19 mouse cellular contexts compared by ENCODE assay signal in genomic region chr9:65831164-65831563, GRCm38 (mm10). TPM values are rescaled to one million over a fixed set of nuclear protein-coding genes. Genes with fewer than 3 reads are reported as not detected.
DNase-seq lines count a peak whose midpoint lies in the region; ATAC-seq lines count a peak whose summit lies in the region.
"Had no signal": no experiment of that assay in that cellular context is flagged by ENCODE, and none has a peak within 500 bp of the region (broad histone marks: within the 10 kb centered on the region; RNA-seq: fewer than 3 reads in every experiment).

No protein-coding gene starts in this region.

- no peak for ATAC-seq in CD4-positive, CD25-positive, alpha-beta regulatory T cell, adult 4 months
- no peak for ATAC-seq in hindbrain, embryonic 11.5 days (ENCODE audit: low FRiP score)
- ATAC-seq in hindbrain, embryonic 16.5 days = no peak
- no peak for ATAC-seq in megakaryocyte, adult 5-6 weeks (ENCODE audit: poor library complexity, severe bottlenecking)
- peak; percentile 46 to 55; a peak in 3 of 4 replicates for ATAC-seq in hematopoietic stem cell, adult 5-6 weeks (replicated peaks in 1 of 2; ENCODE audit: insufficient read depth in 1 of 2, low FRiP score in 2 of 2, low TSS enrichment in 1 of 2, low read depth in 1 of 2, poor library complexity in 2 of 2, severe bottlenecking in 2 of 2)
- ATAC-seq: intestine, embryonic 16.5 days had no signal

- H3K36me3 ChIP-seq in hindbrain, embryonic 11.5 days (ENCODE audit: control insufficient read depth, insufficient read depth, low read length) = no peaks in the 10 kb centered on the region
- H3K36me3 ChIP-seq in hindbrain, embryonic 16.5 days (ENCODE audit: control insufficient read depth, insufficient read depth, low read length) = no peaks in the 10 kb centered on the region
- H3K36me3 ChIP-seq in megakaryocyte, embryonic 14.5 days (replicated peaks; ENCODE audit: low read length) = peaks cover 14% of the 10 kb centered on the region
- H3K36me3 ChIP-seq: hindbrain, embryonic 15.5 days; neural tube, embryonic 12.5 days had no signal

- H3K9ac ChIP-seq in hindbrain, embryonic 11.5 days (ENCODE audit: low read depth, low read length) = no peak overlapping the region
- no peak overlapping the region for H3K9ac ChIP-seq in hindbrain, embryonic 16.5 days (ENCODE audit: low read depth, low read length)
- H3K9ac ChIP-seq: hindbrain, embryonic 15.5 days; neural tube, embryonic 12.5 days had no signal

- no peaks in the 10 kb centered on the region for H3K9me3 ChIP-seq in hindbrain, embryonic 11.5 days (ENCODE audit: control insufficient read depth, low read length)
- H3K9me3 ChIP-seq in hindbrain, embryonic 16.5 days (ENCODE audit: control insufficient read depth, low read length) = no peaks in the 10 kb centered on the region
- no peaks in the 10 kb centered on the region for H3K9me3 ChIP-seq in megakaryocyte, embryonic 14.5 days
- H3K9me3 ChIP-seq: hindbrain, embryonic 15.5 days; neural tube, embryonic 12.5 days had no signal

- H3K4me1 ChIP-seq in hindbrain, embryonic 11.5 days (replicated peaks; ENCODE audit: control insufficient read depth, insufficient read depth, low read length) = no peaks in the 10 kb centered on the region
- peaks cover 10% of the 10 kb centered on the region for H3K4me1 ChIP-seq in hindbrain, embryonic 16.5 days (ENCODE audit: control insufficient read depth, insufficient read depth, low read depth, low read length)
- peaks cover 68% of the 10 kb centered on the region for H3K4me1 ChIP-seq in megakaryocyte, embryonic 14.5 days

- intact Hi-C loops in heart, postnatal 36 days (cut with DNase I) = no loop called here

- 0 out of 2 replicates have a peak overlapping the region, but pooled peaks have one; percentile 11 for H3K27ac ChIP-seq in hindbrain, embryonic 11.5 days (ENCODE audit: low read depth, low read length)
- no peak overlapping the region for H3K27ac ChIP-seq in hindbrain, embryonic 16.5 days (ENCODE audit: low read depth, low read length)
- H3K27ac ChIP-seq: hindbrain, embryonic 15.5 days; neural tube, embryonic 12.5 days had no signal

- no peak overlapping the region for H3K4me3 ChIP-seq in hindbrain, embryonic 11.5 days (ENCODE audit: low read depth, low read length)
- H3K4me3 ChIP-seq in hindbrain, embryonic 16.5 days (ENCODE audit: low read length) = no peak overlapping the region
- peak overlapping the region; percentile 67 for H3K4me3 ChIP-seq in megakaryocyte, embryonic 14.5 days (replicated peaks)
- H3K4me3 ChIP-seq: hindbrain, embryonic 15.5 days; neural tube, embryonic 12.5 days had no signal

- no peaks in the 10 kb centered on the region for H3K27me3 ChIP-seq in hindbrain, embryonic 11.5 days (ENCODE audit: control insufficient read depth, insufficient read depth, low read length)
- H3K27me3 ChIP-seq in hindbrain, embryonic 16.5 days (replicated peaks; ENCODE audit: control insufficient read depth, insufficient read depth, low read length) = no peaks in the 10 kb centered on the region
- H3K27me3 ChIP-seq in megakaryocyte, embryonic 14.5 days (replicated peaks) = no peaks in the 10 kb centered on the region
- H3K27me3 ChIP-seq: hindbrain, embryonic 15.5 days; neural tube, embryonic 12.5 days had no signal

- 47% methylated on average over 4 of the region's 4 CpGs for WGBS in hindbrain, embryonic 11.5 days
- 41% methylated on average over 4 of the region's 4 CpGs for WGBS in hindbrain, embryonic 16.5 days

- no peak overlapping the region for H3K4me2 ChIP-seq in hindbrain, embryonic 11.5 days (replicated peaks; ENCODE audit: low read depth, low read length)
- H3K4me2 ChIP-seq in hindbrain, embryonic 16.5 days (ENCODE audit: low read length) = no peak overlapping the region
- H3K4me2 ChIP-seq: hindbrain, embryonic 15.5 days; neural tube, embryonic 12.5 days had no signal

- DNase-seq in CD4-positive, CD25-positive, alpha-beta regulatory T cell, adult 2 months (ENCODE audit: low read depth, low spot score) = peak; percentile 11
- DNase-seq in hindbrain, embryonic 11.5 days (ENCODE audit: low spot score) = no peak
- no peak for DNase-seq in heart, postnatal 36 days
- DNase-seq: adrenal gland, postnatal 36 days; cerebellum, adult 11-12 months; cerebellum, postnatal 14 days; embryo, embryonic 11 days; gastrocnemius, postnatal 25 days; lung, adult 2 months; right cerebral cortex, adult 18-20 months; thymus, postnatal 25 days had no signal

RNA-seq across cellular contexts. Expression of gene Zfp609, which starts 3.8 kb away (rescaled TPM):
- 1 to 10 TPM; 2.7 TPM for polyA plus RNA-seq in CD4-positive, CD25-positive, alpha-beta regulatory T cell, adult 4 months (2017; shearing (Covaris generic))
- polyA plus RNA-seq in hindbrain, embryonic 11.5 days (2014; fragmentation: Nextera tagmentation; extraction: Ambion mirVana) = 9.2 and 12.5 TPM in 2 replicates
- 5.0 and 5.4 TPM in 2 replicates for polyA plus RNA-seq in hindbrain, embryonic 16.5 days (2015; fragmentation: Nextera tagmentation; extraction: Ambion mirVana)
- polyA plus RNA-seq in megakaryocyte, embryonic 14.5 days (2012; ENCODE audit: insufficient read depth, low replicate concordance) = 1.2 and 15.5 TPM in 2 replicates
- 10.4 and 11.3 TPM in 2 replicates for total RNA-seq in megakaryocyte, adult 5-6 weeks (2015)
- total RNA-seq in megakaryocyte, adult 5-6 weeks (2017) = 2.6 and 3.3 TPM in 2 replicates
- 5.8 and 5.9 TPM in 2 replicates for total RNA-seq in hematopoietic stem cell, adult 5-6 weeks (2017)
- 10 to 100 TPM; 22.6 to 25.3 TPM for total RNA-seq in heart, postnatal 36 days (2021)

RNA-seq across cellular contexts. Expression of gene Pclaf, which starts 58.9 kb away (rescaled TPM):
- polyA plus RNA-seq in CD4-positive, CD25-positive, alpha-beta regulatory T cell, adult 4 months (2017; shearing (Covaris generic)) = 10 to 100 TPM; 16.4 to 27.2 TPM
- polyA plus RNA-seq in hindbrain, embryonic 11.5 days (2014; fragmentation: Nextera tagmentation; extraction: Ambion mirVana) = 176 and 188 TPM in 2 replicates
- 24.4 and 28.9 TPM in 2 replicates for polyA plus RNA-seq in hindbrain, embryonic 16.5 days (2015; fragmentation: Nextera tagmentation; extraction: Ambion mirVana)
- 2.8 TPM in 1 of 2 replicates, not detected in the other for polyA plus RNA-seq in megakaryocyte, embryonic 14.5 days (2012; ENCODE audit: insufficient read depth, low replicate concordance)
- 105 and 130 TPM in 2 replicates for total RNA-seq in megakaryocyte, adult 5-6 weeks (2015)
- total RNA-seq in megakaryocyte, adult 5-6 weeks (2017) = 295 and 303 TPM in 2 replicates
- 114 and 135 TPM in 2 replicates for total RNA-seq in hematopoietic stem cell, adult 5-6 weeks (2017)
- total RNA-seq in heart, postnatal 36 days (2021) = under 1 TPM; 0.69 to 0.76 TPM

Comparison
In these comparisons a context has a peak if more than half of its experiments do, and no peak if none do; other contexts are left out.
1. ATAC-seq: peak in hematopoietic stem cell, adult 5-6 weeks (2 of 2); none in CD4-positive, CD25-positive, alpha-beta regulatory T cell, adult 4 months (single experiment), hindbrain, embryonic 11.5 days (single experiment), hindbrain, embryonic 16.5 days (single experiment) and megakaryocyte, adult 5-6 weeks (single experiment).